Mouse (Mus musculus): ENCODE results near the gene Ckap5.

DNA sequence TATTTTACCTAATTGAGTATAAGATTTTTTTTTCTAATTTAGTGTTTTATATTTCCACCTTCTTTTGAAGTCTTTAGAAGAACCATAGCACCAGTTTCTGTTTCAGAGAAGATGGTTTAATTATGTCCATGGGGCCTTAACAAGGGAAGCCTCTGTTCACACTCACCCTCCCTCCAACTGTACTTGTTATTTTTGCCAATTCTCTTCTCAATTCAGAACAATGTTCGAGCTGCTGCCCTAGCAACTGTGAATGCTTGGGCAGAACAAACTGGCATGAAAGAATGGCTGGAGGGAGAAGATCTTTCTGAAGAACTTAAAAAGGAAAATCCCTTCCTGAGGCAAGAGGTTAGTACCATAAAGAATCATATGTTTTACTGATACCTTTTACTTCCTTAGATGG lies 54.3 kb downstream of the Ckap5 start:
- no peak for TF ChIP-seq CTCF (IDR thresholded peaks at IDR 0.05; ENCODE audit: borderline replicate concordance, extremely low read depth, insufficient read depth, insufficient read length)
- no peak for TF ChIP-seq POLR2A (IDR thresholded peaks at IDR 0.05; ENCODE audit: borderline replicate concordance, extremely low read depth, insufficient read depth, insufficient read length, poor library complexity, severe bottlenecking)
